In the genomic region with DNA sequence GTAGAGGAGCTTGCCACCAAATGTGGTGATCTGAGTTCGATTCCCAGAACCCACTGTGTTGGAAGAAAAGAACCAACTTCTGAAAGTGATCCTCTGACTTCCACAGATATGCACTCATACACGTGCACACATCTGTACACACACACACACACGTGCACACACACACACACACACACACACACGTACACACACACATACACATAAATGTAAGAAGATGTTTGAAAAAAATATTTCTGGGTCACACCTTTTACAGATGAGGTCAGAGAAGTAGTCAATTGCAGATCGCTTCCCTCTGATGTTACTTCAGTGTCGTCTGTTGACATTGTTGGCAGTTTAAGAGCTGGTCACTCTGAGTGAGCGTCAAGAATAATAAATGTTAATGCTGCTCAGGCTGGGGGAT, we compare ENCODE assay signal across 24 mouse cellular contexts.
"Had no signal": no experiment of that assay in that cellular context is flagged by ENCODE, and none has a peak within 500 bp of the region (broad histone marks: within the 10 kb centered on the region; RNA-seq: fewer than 3 reads in every experiment).

No protein-coding gene starts in this region.

- H3K27me3 ChIP-seq: heart, embryonic 13.5 days; heart, embryonic 15.5 days; hindbrain, embryonic 15.5 days; intestine, embryonic 15.5 days; limb, embryonic 12.5 days had no signal

- H3K9ac ChIP-seq: heart, embryonic 13.5 days; heart, embryonic 15.5 days; hindbrain, embryonic 13.5 days; hindbrain, embryonic 15.5 days; intestine, embryonic 15.5 days; limb, embryonic 12.5 days; liver, embryonic 13.5 days had no signal

- ATAC-seq: hindbrain, postnatal 0 days; inflammation-experienced regulatory T-cells, adult 6 months; intestine, embryonic 15.5 days; intestine, postnatal 0 days had no signal

- H3K36me3 ChIP-seq: heart, embryonic 13.5 days; heart, embryonic 15.5 days; hindbrain, embryonic 13.5 days; hindbrain, embryonic 15.5 days; intestine, embryonic 15.5 days; limb, embryonic 10.5 days; limb, embryonic 12.5 days; liver, embryonic 13.5 days had no signal

- H3K4me3 ChIP-seq: heart, embryonic 13.5 days; heart, embryonic 15.5 days; hindbrain, embryonic 13.5 days; hindbrain, embryonic 15.5 days; intestine, embryonic 15.5 days; layer of hippocampus, adult 2 months; left cerebral cortex, adult 2 months; limb, embryonic 10.5 days; limb, embryonic 12.5 days; liver, embryonic 13.5 days had no signal

- H3K4me2 ChIP-seq: heart, embryonic 11.5 days; heart, embryonic 13.5 days; heart, embryonic 15.5 days; hindbrain, embryonic 13.5 days; hindbrain, embryonic 15.5 days; intestine, embryonic 15.5 days; limb, embryonic 12.5 days; liver, embryonic 13.5 days had no signal

- H3K9me3 ChIP-seq: heart, embryonic 13.5 days; heart, embryonic 15.5 days; hindbrain, embryonic 13.5 days; hindbrain, embryonic 15.5 days; intestine, embryonic 15.5 days; limb, embryonic 10.5 days; limb, embryonic 12.5 days; liver, embryonic 13.5 days had no signal

- H3K27ac ChIP-seq: heart, embryonic 13.5 days; heart, embryonic 15.5 days; hindbrain, embryonic 13.5 days; hindbrain, embryonic 15.5 days; hindbrain, postnatal 0 days; intestine, embryonic 15.5 days; layer of hippocampus, adult 2 months; left cerebral cortex, adult 2 months; limb, embryonic 10.5 days; limb, embryonic 12.5 days; liver, embryonic 13.5 days had no signal

- DNase-seq: gastrocnemius, postnatal 14 days; gastrocnemius, postnatal 36 days; heart, postnatal 14 days; heart, postnatal 36 days; kidney, adult 18-20 months; kidney, adult 8-10 months; kidney, postnatal 10 days; kidney, postnatal 25 days; kidney, postnatal 4 days; liver; liver, embryonic 13.5 days had no signal
